Mouse (Mus musculus) cerebellum, adult 2 months (tissue): Measurements from ENCODE around the gene Clip1. TPM values are rescaled to one million over a fixed set of nuclear protein-coding genes. Genes with fewer than 3 reads are reported as not detected.

Experiments used
- DNase-seq, 2 experiments: peaks; one replicate each; pipeline ENCODE4 v3.0.0; 2021
- H3K27ac ChIP-seq: fragments of 200-500 bp; 2 replicates; pipeline ENCODE4 v1.5.1; 2012; ENCODE audit warnings: low read length, control low read depth, inconsistent platforms; ENCODE audit not compliant: insufficient read depth
- H3K27me3 ChIP-seq: fragments of 200-500 bp; 2 replicates; pipeline ENCODE4 v1.6.1; 2012; ENCODE audit warnings: inconsistent platforms, mild to moderate bottlenecking, low read length, moderate library complexity; ENCODE audit not compliant: control insufficient read depth, insufficient read depth
- H3K4me1 ChIP-seq: fragments of 200-500 bp; 2 replicates; pipeline ENCODE4 v1.6.1; 2011; ENCODE audit warnings: low read length; ENCODE audit not compliant: control insufficient read depth, insufficient read depth
- H3K4me3 ChIP-seq: fragments of 200-500 bp; replicated peaks from 2 replicates; pipeline ENCODE3; 2011; ENCODE audit warnings: mild to moderate bottlenecking, low read depth, low read length, control low read depth; ENCODE audit not compliant: insufficient read depth
- CTCF ChIP-seq: fragments of 200-500 bp; IDR thresholded peaks from 2 replicates; pipeline ENCODE4 v1.5.1; 2011; ENCODE audit warnings: low read depth, mild to moderate bottlenecking, control low read depth, low read length, moderate library complexity, borderline replicate concordance; ENCODE audit not compliant: insufficient read depth
- POLR2A ChIP-seq: fragments of 200-500 bp; IDR thresholded peaks from 2 replicates; pipeline ENCODE4 v1.6.1; 2011; ENCODE audit warnings: low read length, control low read depth, borderline replicate concordance; ENCODE audit not compliant: insufficient read depth
- WGBS: fragments of 180-500 bp; shearing (Covaris S2); methylation state at CpG from one replicate; pipeline ENCODE4 v1.1.7; 2018; 5-methylcytosine and 5-hydroxymethylcytosine counted together
- polyA plus RNA-seq: library from polyadenylated mRNA; depleted of rRNA; stranded (reverse); fragments of >200 nt; gene quantifications from 2 replicates; pipeline ENCODE4 v1.2.3, GENCODE M21; 2012; rRNA removed

Gene Clip1
- polyA plus RNA-seq, 1 experiment = 117 TPM

DNA sequence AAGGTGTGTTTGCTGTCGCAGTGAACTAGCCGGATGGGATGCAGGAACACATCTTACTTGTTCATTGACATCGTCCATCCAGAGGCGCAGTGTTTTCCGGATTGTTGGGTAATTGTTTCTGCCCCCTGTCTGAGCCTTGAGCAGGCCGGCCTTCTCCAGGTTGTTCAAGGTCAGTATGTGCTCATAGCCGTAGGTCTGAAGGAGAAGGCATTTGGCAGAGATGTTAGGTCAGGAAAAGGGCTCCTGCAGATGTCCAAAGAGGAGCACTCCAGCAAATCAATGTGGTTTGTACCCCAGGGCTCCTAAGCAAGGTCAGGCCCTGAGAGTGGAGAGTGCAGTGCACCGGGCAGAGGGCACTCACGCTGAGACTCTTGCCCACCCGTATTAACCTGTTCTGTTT lies 150.6 kb downstream of the Clip1 start:
- no peak for DNase-seq
- H3K4me3 ChIP-seq = no peak overlapping the region

DNA sequence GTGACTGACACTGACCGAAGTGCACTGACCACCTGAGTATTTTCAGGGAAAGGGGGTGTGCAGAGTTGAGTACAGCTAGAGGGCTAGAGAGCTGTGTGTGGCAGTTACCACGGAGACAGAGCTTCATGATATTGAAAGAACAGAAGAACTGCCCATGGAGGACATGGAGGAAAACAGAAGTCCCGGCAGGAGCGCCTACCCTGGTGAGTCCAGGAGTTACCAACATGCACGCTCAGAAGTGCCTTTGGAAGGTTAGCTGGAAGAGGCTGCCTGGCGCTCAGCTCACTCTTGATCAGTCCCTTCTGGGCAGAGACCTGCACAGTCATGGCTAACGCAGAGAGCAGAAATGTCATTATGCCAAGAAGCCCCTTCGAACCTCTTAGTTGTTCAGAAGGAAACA lies 154.4 kb downstream of the Clip1 start:
- WGBS = 83% methylated on average over 8 of the region's 8 CpGs
- Histone ChIP-seq H3K4me1 (no peaks in the 10 kb centered on the region), H3K27me3 (no peaks in the 10 kb centered on the region), H3K4me3 (no peak overlapping the region), H3K27ac (no peak overlapping the region)
- peak in 1 of 2 experiments; percentile 0 for DNase-seq
- TF ChIP-seq CTCF = no peak
- no peak for TF ChIP-seq POLR2A

More for the DNA sequence above, 150.6 kb downstream of the Clip1 start:
- TF ChIP-seq POLR2A = no peak
- no peak for TF ChIP-seq CTCF
- WGBS = 92% methylated on average over 10 of the region's 10 CpGs
- Histone ChIP-seq H3K27ac (no peak overlapping the region), H3K27me3 (no peaks in the 10 kb centered on the region), H3K4me1 (no peaks in the 10 kb centered on the region)

DNA sequence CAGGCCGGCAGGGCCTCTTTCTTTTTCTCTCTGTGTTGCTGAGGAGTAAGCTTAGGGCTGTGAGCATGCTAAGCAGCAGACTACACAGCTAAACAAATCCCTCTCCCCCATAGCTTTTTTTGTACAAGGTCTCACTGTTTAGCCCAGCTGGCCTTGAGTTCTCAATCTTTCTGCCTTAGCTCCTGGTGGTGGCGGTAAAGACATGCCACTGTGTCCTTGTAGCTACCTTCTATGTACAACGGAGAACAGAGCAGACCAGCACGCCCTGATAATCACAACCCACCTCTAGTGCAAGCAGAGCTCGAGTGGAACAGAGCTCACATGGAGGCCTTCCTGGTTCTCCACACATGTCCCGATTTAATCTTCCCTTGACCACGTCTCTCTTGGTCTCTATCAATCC lies 155.8 kb downstream of the Clip1 start:
- Histone ChIP-seq H3K4me3 (no peak overlapping the region), H3K27ac (no peak overlapping the region), H3K4me1 (no peaks in the 10 kb centered on the region), H3K27me3 (no peaks in the 10 kb centered on the region)
- 76% methylated on average over 7 of the region's 7 CpGs for WGBS
- no peak for TF ChIP-seq POLR2A
- TF ChIP-seq CTCF = no peak
- DNase-seq = peak in 1 of 2 experiments; percentile 0

Other genes with a start within 250 kb of the Clip1 start
- 0.07 and 0.40 TPM in 2 replicates for gene Lrrc43, start 195.3 kb downstream of the Clip1 start, polyA plus RNA-seq
- not detected in 2 replicates for gene Il31, start 195.1 kb downstream of the Clip1 start, polyA plus RNA-seq
- 0.90 and 1.0 TPM in 2 replicates for gene B3gnt4, start 174.2 kb downstream of the Clip1 start, polyA plus RNA-seq
- gene Diablo, start 160.4 kb downstream of the Clip1 start, polyA plus RNA-seq = 76.3 and 77.9 TPM in 2 replicates
- 5.6 and 6.2 TPM in 2 replicates for gene Gm49027, start 159.1 kb downstream of the Clip1 start, polyA plus RNA-seq
- 49.7 and 54.1 TPM in 2 replicates for gene Vps33a, start 111.6 kb downstream of the Clip1 start, polyA plus RNA-seq
- gene Zcchc8, start 36.5 kb upstream of the Clip1 start, polyA plus RNA-seq = 60.4 and 63.5 TPM in 2 replicates
- 95.1 and 97.2 TPM in 2 replicates for gene Rsrc2, start 64.8 kb upstream of the Clip1 start, polyA plus RNA-seq
- 0.33 and 0.54 TPM in 2 replicates for gene Kntc1, start 65.1 kb upstream of the Clip1 start, polyA plus RNA-seq
- gene Hcar2, start 180.9 kb upstream of the Clip1 start, polyA plus RNA-seq = 0.07 and 0.08 TPM in 2 replicates
- 0.38 and 0.73 TPM in 2 replicates for gene Hcar1, start 195.4 kb upstream of the Clip1 start, polyA plus RNA-seq
- 45.6 and 56.3 TPM in 2 replicates for gene Denr, start 222.6 kb upstream of the Clip1 start, polyA plus RNA-seq
- 0.67 and 1.5 TPM in 2 replicates for gene Gm43518, start 242.8 kb upstream of the Clip1 start, polyA plus RNA-seq
- gene Ccdc62, start 246.1 kb upstream of the Clip1 start, polyA plus RNA-seq = 4.6 and 5.8 TPM in 2 replicates